Mouse (Mus musculus): ENCODE measurements around the gene Sigirr.

Gene Sigirr

GRCm38 (mm10) chr7:141096649-141097056 lies 3.7 kb downstream of the Sigirr start:
- peak; percentile 52 to 83 for DNase-seq (ENCODE audit: low spot score in 2 of 2)

GRCm38 (mm10) chr7:141096021-141096420 lies 4.4 kb downstream of the Sigirr start:
- DNase-seq (ENCODE audit: low spot score in 2 of 2) = no peak

GRCm38 (mm10) chr7:141094487-141095205 lies 5.7 kb downstream of the Sigirr start:
- no peak for DNase-seq (ENCODE audit: low spot score in 2 of 2)

- no peak for DNase-seq (ENCODE audit: low spot score in 2 of 2)
Measured at GRCm38 (mm10) chr7:141093950-141094349, 6.4 kb downstream of the Sigirr start.

- peak; percentile 81 to 94 for DNase-seq (ENCODE audit: low spot score in 2 of 2)
Measured at GRCm38 (mm10) chr7:141092051-141092735, 8.2 kb downstream of the Sigirr start.

GRCm38 (mm10) chr7:141090228-141090627 lies 10.1 kb downstream of the Sigirr start:
- no peak for DNase-seq (ENCODE audit: low spot score in 2 of 2)

- peak in 1 of 2 experiments; percentile 38 for DNase-seq (ENCODE audit: low spot score in 2 of 2)
Measured at GRCm38 (mm10) chr7:141088473-141088872, 11.9 kb downstream of the Sigirr start.

- peak in 1 of 2 experiments; percentile 52 for DNase-seq (ENCODE audit: low spot score in 2 of 2)
Measured at GRCm38 (mm10) chr7:141087894-141088293, 12.5 kb downstream of the Sigirr start.

- no peak for DNase-seq (ENCODE audit: low spot score in 2 of 2)
Measured at GRCm38 (mm10) chr7:141079481-141080449, 20.6 kb downstream of the Sigirr start.

GRCm38 (mm10) chr7:141078876-141079275 lies 21.5 kb downstream of the Sigirr start:
- DNase-seq (ENCODE audit: low spot score in 2 of 2) = no peak

- no peak for DNase-seq (ENCODE audit: low spot score in 2 of 2)
Measured at GRCm38 (mm10) chr7:141077841-141078240, 22.5 kb downstream of the Sigirr start, which contains the start of gene Pkp3. TSS of gene Pkp3 (plus strand) at chr7:141078218.

GRCm38 (mm10) chr7:141073782-141074181 lies 26.6 kb downstream of the Sigirr start:
- no peak for DNase-seq (ENCODE audit: low spot score in 2 of 2)

- peak in 1 of 2 experiments; percentile 74 for DNase-seq (ENCODE audit: low spot score in 2 of 2)
Measured at GRCm38 (mm10) chr7:141072017-141072745, 28.2 kb downstream of the Sigirr start.

GRCm38 (mm10) chr7:141070058-141070862 lies 30.1 kb downstream of the Sigirr start:
- peak in 1 of 2 experiments; percentile 77 for DNase-seq (ENCODE audit: low spot score in 2 of 2)

- DNase-seq (ENCODE audit: low spot score in 2 of 2) = no peak
Measured at GRCm38 (mm10) chr7:141068351-141068750, 32.0 kb downstream of the Sigirr start.

GRCm38 (mm10) chr7:141064576-141064975 lies 35.8 kb downstream of the Sigirr start:
- DNase-seq (ENCODE audit: low spot score in 2 of 2) = no peak

GRCm38 (mm10) chr7:141064175-141064574 lies 36.2 kb downstream of the Sigirr start:
- no peak for DNase-seq (ENCODE audit: low spot score in 2 of 2)

GRCm38 (mm10) chr7:141063353-141063752 lies 37.0 kb downstream of the Sigirr start:
- no peak for DNase-seq (ENCODE audit: low spot score in 2 of 2)

- DNase-seq (ENCODE audit: low spot score in 2 of 2) = no peak
Measured at GRCm38 (mm10) chr7:141062525-141062924, 37.8 kb downstream of the Sigirr start.

GRCm38 (mm10) chr7:141061269-141061692 lies 39.1 kb downstream of the Sigirr start:
- DNase-seq (ENCODE audit: low spot score in 2 of 2) = no peak

Data from spleen, postnatal 10 days (tissue).